Mouse (Mus musculus): ENCODE data around the gene Sync. TPM values are rescaled to one million over a fixed set of nuclear protein-coding genes. Genes with fewer than 3 reads are reported as not detected.

Gene Sync
- total RNA-seq (2014; rRNA removed) (1.9 and 3.3 TPM in 2 replicates), polyA plus RNA-seq (2015; fragmentation: Nextera tagmentation; extraction: Ambion mirVana) (1.9 and 2.0 TPM in 2 replicates)

DNA sequence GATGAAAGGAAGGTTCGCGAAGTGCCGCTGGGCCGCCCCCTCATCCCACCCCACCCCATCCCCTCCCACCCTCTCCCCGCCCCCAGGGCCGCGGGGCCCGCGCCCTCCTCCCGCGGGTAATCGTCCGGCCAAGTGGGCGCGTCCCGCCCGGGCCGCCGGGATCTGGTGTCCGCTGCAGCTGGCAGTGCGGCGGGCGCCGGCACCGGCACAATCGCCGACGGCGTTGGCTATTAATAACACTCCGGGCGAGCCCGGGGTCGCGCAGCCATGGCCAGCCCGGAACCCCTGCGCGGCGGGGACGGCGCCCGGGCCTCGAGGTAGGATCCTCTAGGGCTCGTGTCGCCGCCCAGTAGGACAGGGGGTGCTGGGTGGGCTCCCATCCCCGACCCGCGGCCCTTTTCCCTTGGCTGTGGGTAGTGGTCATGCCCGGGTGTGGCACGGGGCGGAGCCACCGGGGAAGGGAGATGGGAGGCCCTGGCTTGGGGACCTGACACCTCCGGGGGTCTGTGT, at the start of gene Sync:
Sync (plus strand) TSS at position 146 of the 510 bp plus-strand sequence.
- H3K36me3 ChIP-seq (ENCODE audit: insufficient read depth, low read length) = no peaks in the 10 kb centered on the region
- H3K4me1 ChIP-seq (ENCODE audit: insufficient read depth, low read length) = peaks cover 3% of the 10 kb centered on the region; the same call in 1 of the 2 replicates
- H3K9ac ChIP-seq (replicated peaks; ENCODE audit: low read length) = peak within 1 kb of the TSS; percentile 56
- no peaks in the 10 kb centered on the region for H3K9me3 ChIP-seq (ENCODE audit: low read length)
- peak within 1 kb of the TSS; percentile 51 for H3K4me3 ChIP-seq (ENCODE audit: low read length)
- H3K27ac ChIP-seq = no peak within 1 kb of the TSS
- DNase-seq (ENCODE audit: low spot score) = peak; percentile 40
- TF ChIP-seq CTCF (IDR thresholded peaks at IDR 0.05; ENCODE audit: low read depth) = no peak
- peak; percentile 48; the same call in 1 of the 2 replicates for ATAC-seq
- WGBS = under 1% methylated on average over 48 of the region's 53 CpGs
- H3K4me2 ChIP-seq (ENCODE audit: low read depth, low read length) = peak within 1 kb of the TSS; percentile 91
- H3K27me3 ChIP-seq (ENCODE audit: insufficient read depth, low read length) = no peaks in the 10 kb centered on the region

DNA sequence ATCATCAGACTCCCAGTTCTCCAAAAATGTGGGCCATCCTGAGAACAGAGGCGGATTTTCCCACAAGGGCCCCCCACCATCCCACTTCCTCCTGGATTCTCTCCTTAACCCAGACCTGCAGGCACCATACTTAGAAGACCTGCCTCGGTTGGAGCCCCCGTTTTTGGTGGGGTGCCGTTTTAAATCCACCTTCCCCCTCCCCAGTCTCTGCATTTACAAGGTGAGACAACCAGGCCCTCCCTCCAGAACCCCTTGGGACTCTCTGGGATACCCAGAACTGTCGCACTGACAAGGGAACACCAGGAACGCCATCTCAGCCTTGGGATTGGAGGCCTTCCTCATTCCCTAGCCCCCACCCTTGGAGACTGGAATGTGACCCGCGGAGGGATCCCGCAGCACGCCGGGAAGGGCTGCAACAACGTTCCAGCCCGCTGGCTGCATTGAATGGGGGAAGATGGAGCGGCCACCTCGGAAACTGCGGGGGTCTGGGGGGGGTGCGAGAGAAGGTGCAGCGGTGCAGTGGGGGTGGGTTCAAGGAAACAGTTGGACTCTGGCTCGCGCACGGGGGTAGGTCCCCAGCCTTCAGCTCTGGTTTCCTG, 49.5 kb upstream of the Sync start:
- peak overlapping the region; percentile 72 for H3K4me3 ChIP-seq (ENCODE audit: low read length)
- peak overlapping the region; percentile 80 for H3K9ac ChIP-seq (replicated peaks; ENCODE audit: low read length)
- ATAC-seq (peak; percentile 21), DNase-seq (ENCODE audit: low spot score) (peak; percentile 67)
- no peak for TF ChIP-seq CTCF (IDR thresholded peaks at IDR 0.05; ENCODE audit: low read depth)
- H3K9me3 ChIP-seq (ENCODE audit: low read length) = no peaks in the 10 kb centered on the region
- H3K27me3 ChIP-seq (ENCODE audit: insufficient read depth, low read length) = no peaks in the 10 kb centered on the region
- peak overlapping the region; percentile 79; the same call in 1 of the 2 replicates for H3K27ac ChIP-seq
- H3K4me1 ChIP-seq (ENCODE audit: insufficient read depth, low read length) = peaks cover 20% of the 10 kb centered on the region
- no peaks in the 10 kb centered on the region for H3K36me3 ChIP-seq (ENCODE audit: insufficient read depth, low read length)
- H3K4me2 ChIP-seq (ENCODE audit: low read depth, low read length) = peak overlapping the region; percentile 91
- WGBS = 8% methylated on average over 21 of the region's 21 CpGs

GRCm38 (mm10) chr4:129238579-129239016, 48.8 kb upstream of the Sync start:
- Histone ChIP-seq H3K9ac (replicated peaks; ENCODE audit: low read length) (peak overlapping the region; percentile 80), H3K4me1 (ENCODE audit: insufficient read depth, low read length) (peaks cover 20% of the 10 kb centered on the region), H3K4me2 (ENCODE audit: low read depth, low read length) (peak overlapping the region; percentile 91), H3K4me3 (ENCODE audit: low read length) (peak overlapping the region; percentile 72), H3K36me3 (ENCODE audit: insufficient read depth, low read length) (no peaks in the 10 kb centered on the region), H3K9me3 (ENCODE audit: low read length) (no peaks in the 10 kb centered on the region), H3K27ac (peak overlapping the region; percentile 79), H3K27me3 (ENCODE audit: insufficient read depth, low read length) (no peaks in the 10 kb centered on the region)
- DNase-seq (ENCODE audit: low spot score) (peak; percentile 64), ATAC-seq (peak; percentile 65)
- under 1% methylated on average over 16 of the region's 23 CpGs for WGBS
- TF ChIP-seq CTCF (IDR thresholded peaks at IDR 0.05; ENCODE audit: low read depth) = no peak

DNA sequence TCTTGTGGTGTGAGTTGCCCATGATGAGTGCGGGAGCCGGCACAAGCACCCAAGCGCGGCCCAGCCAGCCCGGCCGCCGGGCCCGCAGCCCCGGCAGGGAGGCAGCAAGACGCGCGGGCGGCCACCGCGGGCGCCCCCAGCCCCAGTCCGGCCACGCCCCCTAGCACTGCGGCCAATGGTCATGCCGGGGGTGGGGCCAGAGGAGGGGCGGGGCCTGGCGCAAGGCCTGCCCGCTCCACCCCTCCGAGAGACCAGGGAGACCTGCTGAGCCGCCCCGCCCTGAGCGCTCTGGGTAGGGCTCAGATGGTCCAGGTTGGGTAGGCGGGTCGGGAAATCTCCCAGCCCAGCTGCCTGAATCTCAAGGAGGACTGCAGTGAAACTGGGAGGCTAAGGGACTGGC, 48.3 kb upstream of the Sync start:
- Histone ChIP-seq H3K4me2 (ENCODE audit: low read depth, low read length) (peak overlapping the region; percentile 91), H3K27ac (peak overlapping the region; percentile 79), H3K9me3 (ENCODE audit: low read length) (no peaks in the 10 kb centered on the region), H3K4me3 (ENCODE audit: low read length) (peak overlapping the region; percentile 72), H3K4me1 (ENCODE audit: insufficient read depth, low read length) (peaks cover 20% of the 10 kb centered on the region), H3K9ac (replicated peaks; ENCODE audit: low read length) (peak overlapping the region; percentile 80), H3K36me3 (ENCODE audit: insufficient read depth, low read length) (no peaks in the 10 kb centered on the region), H3K27me3 (ENCODE audit: insufficient read depth, low read length) (no peaks in the 10 kb centered on the region)
- under 1% methylated on average over 24 of the region's 29 CpGs for WGBS
- ATAC-seq (peak; percentile 85), DNase-seq (ENCODE audit: low spot score) (peak; percentile 89)
- TF ChIP-seq CTCF (IDR thresholded peaks at IDR 0.05; ENCODE audit: low read depth) = no peak

- no peaks in the 10 kb centered on the region for H3K36me3 ChIP-seq (ENCODE audit: insufficient read depth, low read length)
- no peak overlapping the region for H3K4me3 ChIP-seq (ENCODE audit: low read length)
- H3K27ac ChIP-seq = peak overlapping the region; percentile 4; the same call in 1 of the 2 replicates
- peaks cover 22% of the 10 kb centered on the region for H3K4me1 ChIP-seq (ENCODE audit: insufficient read depth, low read length)
- DNase-seq (ENCODE audit: low spot score) (no peak), ATAC-seq (no peak)
- 14% methylated on average over 7 of the region's 7 CpGs for WGBS
- no peak overlapping the region for H3K9ac ChIP-seq (replicated peaks; ENCODE audit: low read length)
- H3K4me2 ChIP-seq (ENCODE audit: low read depth, low read length) = no peak overlapping the region
- H3K9me3 ChIP-seq (ENCODE audit: low read length) = no peaks in the 10 kb centered on the region
- no peak for TF ChIP-seq CTCF (IDR thresholded peaks at IDR 0.05; ENCODE audit: low read depth)
- H3K27me3 ChIP-seq (ENCODE audit: insufficient read depth, low read length) = no peaks in the 10 kb centered on the region
Observed at GRCm38 (mm10) chr4:129241898-129242297, 45.5 kb upstream of the Sync start.

DNA sequence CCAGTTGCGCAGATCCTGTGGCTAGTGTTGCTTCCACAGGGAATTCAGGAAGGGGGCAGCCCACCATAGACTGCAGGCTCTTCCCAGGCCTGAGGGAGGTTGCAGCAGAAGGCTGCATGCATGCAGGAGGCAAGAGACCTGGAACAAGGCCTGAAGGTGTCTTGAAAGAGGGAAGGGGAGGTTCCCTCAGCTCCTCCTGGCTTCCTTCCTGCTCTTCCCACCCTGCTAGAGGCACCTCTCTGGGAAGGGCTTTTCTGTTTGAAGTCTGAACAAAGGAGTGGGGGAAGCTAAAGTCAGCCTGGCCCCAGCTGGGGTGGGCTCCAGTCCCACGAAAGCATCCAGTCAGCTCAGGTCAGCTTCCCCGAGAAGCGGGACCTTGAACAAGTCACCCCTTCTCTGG, 45.1 kb upstream of the Sync start:
- no peak overlapping the region for H3K9ac ChIP-seq (replicated peaks; ENCODE audit: low read length)
- no peaks in the 10 kb centered on the region for H3K36me3 ChIP-seq (ENCODE audit: insufficient read depth, low read length)
- no peak for DNase-seq (ENCODE audit: low spot score)
- no peak overlapping the region for H3K4me3 ChIP-seq (ENCODE audit: low read length)
- peaks cover 22% of the 10 kb centered on the region for H3K4me1 ChIP-seq (ENCODE audit: insufficient read depth, low read length)
- no peak for ATAC-seq
- no peak for TF ChIP-seq CTCF (IDR thresholded peaks at IDR 0.05; ENCODE audit: low read depth)
- peak overlapping the region; percentile 54; the same call in 1 of the 2 replicates for H3K27ac ChIP-seq
- H3K27me3 ChIP-seq (ENCODE audit: insufficient read depth, low read length) = 0 out of 2 replicates have a peak, but pooled peaks cover 2% of the 10 kb centered on the region
- WGBS = 38% methylated on average over 4 of the region's 4 CpGs
- H3K4me2 ChIP-seq (ENCODE audit: low read depth, low read length) = no peak overlapping the region
- no peaks in the 10 kb centered on the region for H3K9me3 ChIP-seq (ENCODE audit: low read length)

GRCm38 (mm10) chr4:129242761-129243160, 44.7 kb upstream of the Sync start:
- WGBS = 41% methylated on average over 4 of the region's 4 CpGs
- Histone ChIP-seq H3K27ac (peak overlapping the region; percentile 54; the same call in 1 of the 2 replicates), H3K9ac (replicated peaks; ENCODE audit: low read length) (no peak overlapping the region), H3K4me1 (ENCODE audit: insufficient read depth, low read length) (peaks cover 18% of the 10 kb centered on the region), H3K9me3 (ENCODE audit: low read length) (no peaks in the 10 kb centered on the region), H3K27me3 (ENCODE audit: insufficient read depth, low read length) (0 out of 2 replicates have a peak, but pooled peaks cover 3% of the 10 kb centered on the region), H3K36me3 (ENCODE audit: insufficient read depth, low read length) (no peaks in the 10 kb centered on the region), H3K4me3 (ENCODE audit: low read length) (no peak overlapping the region), H3K4me2 (ENCODE audit: low read depth, low read length) (no peak overlapping the region)
- TF ChIP-seq CTCF (IDR thresholded peaks at IDR 0.05; ENCODE audit: low read depth) = no peak
- ATAC-seq (no peak), DNase-seq (ENCODE audit: low spot score) (no peak)
